Mouse (Mus musculus): ENCODE data around the gene Ccdc91. TPM values are rescaled to one million over a fixed set of nuclear protein-coding genes. Genes with fewer than 3 reads are reported as not detected.

The Ccdc91 gene
- polyA plus RNA-seq (2015; fragmentation: Nextera tagmentation; extraction: Ambion mirVana) = 30.6 and 33.6 TPM in 2 replicates

DNA sequence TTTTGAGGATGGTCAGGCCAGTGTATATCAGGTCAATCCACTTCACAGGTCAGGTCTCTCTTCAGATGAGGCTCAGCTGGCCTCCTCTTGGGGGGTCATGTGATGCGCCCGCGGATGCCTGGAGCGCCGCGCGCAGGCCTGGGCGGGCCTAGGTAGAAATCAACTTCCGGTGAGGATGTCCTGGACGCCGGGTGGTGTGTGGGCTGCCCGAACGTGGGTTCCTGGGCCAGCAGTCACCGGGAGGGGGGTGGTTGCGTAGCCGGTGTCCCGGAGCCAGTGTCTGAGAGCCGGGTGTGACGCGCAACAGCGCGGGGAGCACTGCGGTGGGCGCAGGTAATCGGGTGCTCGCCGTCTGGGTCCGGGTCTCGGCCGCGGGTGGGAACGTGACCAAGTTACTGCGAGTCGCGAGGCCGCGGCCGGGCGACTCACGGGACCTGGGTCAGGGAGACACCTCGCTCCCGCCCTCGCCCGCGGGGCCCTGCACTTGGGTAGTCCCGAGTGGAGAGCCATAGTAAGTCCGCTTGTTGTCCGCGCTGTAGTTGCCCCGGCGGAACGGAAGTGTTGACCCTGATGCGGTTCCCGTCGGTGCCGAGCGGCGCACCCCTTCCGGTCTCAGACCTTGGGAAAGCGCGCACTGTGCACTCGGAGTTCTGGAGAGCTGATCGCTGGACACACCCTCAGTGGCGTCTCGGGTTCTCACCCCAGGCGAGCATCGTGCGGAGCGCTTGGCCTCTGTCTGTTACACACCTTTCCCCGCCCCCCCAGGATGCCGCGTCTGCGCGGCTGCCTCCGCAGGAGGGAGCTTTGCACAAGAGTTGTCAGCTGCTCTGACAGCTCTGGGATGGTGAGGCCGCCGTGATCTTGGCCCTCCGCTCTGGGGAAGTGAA is at the start of gene Ccdc91:
Gene Ccdc91 (plus strand): TSS at position 102 of the 887 bp plus-strand sequence.

Other genes with a start within 250 kb of the Ccdc91 start
- 29.9 and 34.3 TPM in 2 replicates for gene Pthlh, start 211.6 kb upstream of the Ccdc91 start, polyA plus RNA-seq (2015; fragmentation: Nextera tagmentation; extraction: Ambion mirVana)